Mouse (Mus musculus): Measurements from ENCODE around the gene Ccdc38. TPM values are rescaled to one million over a fixed set of nuclear protein-coding genes. Genes with fewer than 3 reads are reported as not detected.

Ccdc38 gene
- polyA plus RNA-seq (2014; fragmentation: Illumina TruSeq; extraction: RNeasy Lipid Tissue Mini Kit (QIAGEN cat#74804); ENCODE audit: low read depth, low replicate concordance): 5.9 TPM

DNA sequence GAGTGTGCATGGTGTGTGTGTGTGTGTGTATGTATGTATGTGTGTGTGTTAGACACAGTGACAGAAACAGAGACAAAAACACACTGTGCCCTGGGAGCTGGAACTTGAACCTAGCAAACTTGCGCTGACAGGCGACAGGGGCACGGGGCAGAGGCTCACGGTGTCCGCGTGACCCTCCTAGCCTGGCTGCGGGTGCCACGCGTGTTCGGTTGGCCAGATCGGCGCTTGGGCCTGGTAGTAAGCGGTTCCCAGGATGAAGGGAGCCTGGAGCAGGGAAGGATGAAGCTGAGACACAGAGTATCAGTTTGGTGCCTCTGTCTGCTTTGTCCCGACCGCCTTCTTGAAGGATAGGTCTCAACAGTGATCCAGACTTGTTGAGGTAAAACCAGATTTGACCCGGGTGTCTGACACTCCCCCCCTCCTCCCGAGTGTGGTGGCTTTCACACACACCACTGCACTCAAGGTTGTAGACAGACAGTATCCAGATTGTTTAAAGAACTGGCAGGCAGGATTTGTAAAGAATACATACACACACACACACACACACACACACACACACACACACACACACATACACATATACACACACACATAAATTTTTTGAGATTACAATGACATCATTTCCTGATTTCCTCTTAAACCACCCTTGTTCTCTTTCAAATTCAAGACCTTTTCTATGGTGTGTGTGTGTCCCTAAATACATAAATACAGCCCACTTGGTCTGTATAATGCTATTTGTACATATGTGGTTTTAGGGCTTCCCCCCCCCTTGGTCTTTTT lies at the start of gene Ccdc38:
TSS of gene Ccdc38 (plus strand) at position 202 of the 780 bp plus-strand sequence.

DNA sequence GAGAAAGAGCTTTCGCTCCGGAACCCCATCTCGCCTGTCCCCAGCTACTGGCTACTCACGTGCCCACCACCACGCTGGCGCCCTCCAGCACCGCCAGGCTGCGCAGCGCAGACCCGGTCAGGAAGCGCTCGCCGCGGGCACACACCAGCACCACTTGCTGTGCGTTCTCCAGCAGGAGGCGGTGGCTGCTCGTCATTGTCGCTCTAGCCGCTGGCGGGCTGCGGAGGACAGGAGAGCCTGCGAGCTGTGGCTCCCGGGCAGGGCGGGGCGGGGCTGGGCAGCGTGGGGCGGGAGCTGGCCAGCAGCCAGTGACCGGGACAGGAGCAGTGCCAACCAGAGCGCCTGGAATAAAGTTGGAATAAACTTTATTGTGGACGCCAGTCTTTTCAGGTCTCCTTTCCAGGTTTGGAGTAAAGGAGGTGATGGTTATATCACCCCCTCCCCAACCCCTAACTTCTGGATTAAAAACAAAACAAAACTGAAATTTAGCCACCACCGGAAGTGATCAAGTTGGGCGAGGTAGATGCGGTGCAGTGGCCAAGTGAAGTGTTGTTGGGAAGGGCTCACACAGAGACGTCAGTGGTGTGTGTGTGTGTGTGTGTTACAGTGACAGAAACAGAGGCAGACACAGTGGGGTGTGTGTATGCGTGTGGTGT lies 529 bp upstream of the Ccdc38 start, which contains the start of gene Amdhd1:
TSS of gene Amdhd1 (minus strand) at position 259 of the 656 bp plus-strand sequence.

DNA sequence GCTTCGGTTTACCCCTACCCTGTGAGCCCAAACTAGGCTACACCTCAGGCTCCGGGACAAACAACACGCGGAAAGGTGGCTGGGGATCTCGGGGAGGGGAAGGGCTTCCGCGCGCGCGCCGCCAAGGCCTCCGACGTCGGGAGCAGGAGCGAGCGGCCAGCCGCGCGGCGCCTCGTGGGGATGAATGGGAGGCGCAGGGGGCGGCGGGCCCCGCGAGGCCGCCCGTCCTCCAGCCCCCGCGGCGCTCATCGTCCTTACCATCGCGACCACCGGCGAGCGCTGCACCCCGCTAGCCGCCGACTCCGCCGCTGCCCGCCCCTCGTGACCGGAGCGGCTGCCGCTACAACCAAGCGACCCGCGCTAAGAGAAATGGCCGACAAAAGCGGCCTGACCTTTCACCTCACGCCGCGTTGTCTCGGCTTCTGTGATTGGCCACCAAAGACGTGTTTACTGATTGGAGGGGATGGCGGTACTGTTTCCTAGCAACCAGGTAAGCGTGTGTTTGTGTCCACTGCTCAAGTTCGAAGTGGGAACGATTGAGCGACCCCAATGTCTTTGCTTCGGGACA lies 48.9 kb downstream of the Ccdc38 start, which contains the start of gene Snrpf:
TSS of gene Snrpf (minus strand) at position 426 of the 568 bp plus-strand sequence.

Other genes with a start within 250 kb of the Ccdc38 start
- gene Elk3, start 229.5 kb upstream of the Ccdc38 start, polyA plus RNA-seq (2014; fragmentation: Illumina TruSeq; extraction: RNeasy Lipid Tissue Mini Kit (QIAGEN cat#74804); ENCODE audit: low read depth, low replicate concordance): 18.2 TPM
- 61.4 TPM for gene Lta4h, start 87.2 kb upstream of the Ccdc38 start, polyA plus RNA-seq (2014; fragmentation: Illumina TruSeq; extraction: RNeasy Lipid Tissue Mini Kit (QIAGEN cat#74804); ENCODE audit: low read depth, low replicate concordance)
- gene Hal, start 51.9 kb upstream of the Ccdc38 start, polyA plus RNA-seq (2014; fragmentation: Illumina TruSeq; extraction: RNeasy Lipid Tissue Mini Kit (QIAGEN cat#74804); ENCODE audit: low read depth, low replicate concordance): 4.4 TPM
- 0.92 TPM for gene Amdhd1, start 599 bp upstream of the Ccdc38 start, polyA plus RNA-seq (2014; fragmentation: Illumina TruSeq; extraction: RNeasy Lipid Tissue Mini Kit (QIAGEN cat#74804); ENCODE audit: low read depth, low replicate concordance)
- gene Snrpf, start 49.1 kb downstream of the Ccdc38 start, polyA plus RNA-seq (2014; fragmentation: Illumina TruSeq; extraction: RNeasy Lipid Tissue Mini Kit (QIAGEN cat#74804); ENCODE audit: low read depth, low replicate concordance): 41.0 TPM
- gene Ntn4, start 100.0 kb downstream of the Ccdc38 start, polyA plus RNA-seq (2014; fragmentation: Illumina TruSeq; extraction: RNeasy Lipid Tissue Mini Kit (QIAGEN cat#74804); ENCODE audit: low read depth, low replicate concordance): 9.5 TPM

All from adipose tissue, adult 10 weeks (tissue).